Mouse (Mus musculus) Patski (cell line): ENCODE data around the gene Gm16253. TPM values are rescaled to one million over a fixed set of nuclear protein-coding genes. Genes with fewer than 3 reads are reported as not detected.

Experiments
- ATAC-seq: fragments of 100-300 bp; one replicate; pipeline ENCODE4 v1.8.0; 2021
- CTCF ChIA-PET: fragments of 350-600 bp; sonication (Branson Sonifier 250); formaldehyde crosslinking; loops from one replicate; lab custom pipeline; 2022; ENCODE audit warnings: inconsistent platforms; lab: Charles Lee
- POLR2A ChIA-PET: fragments of 350-600 bp; sonication (Branson Sonifier 250); formaldehyde crosslinking; loops from one replicate; lab custom pipeline; 2022; ENCODE audit warnings: antibody characterized with exemption, inconsistent platforms; lab: Charles Lee
- DNase-seq: peaks from one replicate; pipeline ENCODE4 v3.0.0-alpha.2; 2011; ENCODE audit warnings: low read depth, low spot score
- H3K27me3 ChIP-seq: fragments of 371-371 bp; one replicate; pipeline ENCODE4 v1.5.1; 2021
- CTCF ChIP-seq: fragments of 100-300 bp; IDR thresholded peaks from one replicate; pipeline ENCODE4 v1.5.1; 2021
- in situ Hi-C: fragments of 300-500 bp; cut with MboI; formaldehyde crosslinking; loops from 3 replicates; pipeline ENCODE4 v1.11.1; 2018; ENCODE audit warnings: low pct_unique_long_range_greater_than_20kb, mixed read lengths
- polyA plus RNA-seq: library from polyadenylated mRNA; unstranded; gene quantifications from one replicate; pipeline ENCODE4 v1.2.3, GENCODE M21; 2021

Gm16253 gene
- polyA plus RNA-seq, 1 experiment from 2014 or later, result 1.9 TPM

GRCm38 (mm10) chr3:96560881-96561668 lies 15.7 kb upstream of the Gm16253 start:
- in situ Hi-C loops, result no loop called here
- POLR2A ChIA-PET, result interaction anchor here (0.7 to 4.7 kb wide), 6 partner anchors 9 to 40 kb away, joined by 3 to 34 read pairs (median 5); partner anchors contain the start of genes Gm16253 and Lix1l
- no peak for TF ChIP-seq CTCF
- DNase-seq (no peak), ATAC-seq (no peak)
- no peaks in the 10 kb centered on the region for H3K27me3 ChIP-seq
- CTCF ChIA-PET, result interaction anchor here (1.2 to 3.3 kb wide), 4 partner anchors 9 to 19 kb away, joined by 3 to 19 read pairs (median 11); partner anchors contain the start of gene Gm16253

- no peaks in the 10 kb centered on the region for H3K27me3 ChIP-seq
- ATAC-seq (no peak), DNase-seq (no peak)
- in situ Hi-C loops, result no loop called here
- no peak for TF ChIP-seq CTCF
- CTCF ChIA-PET, result interaction anchor here (1.2 to 3.3 kb wide), 6 partner anchors 10 to 18 kb away, joined by 3 to 19 read pairs (median 7); partner anchors contain the start of gene Gm16253
- POLR2A ChIA-PET, result interaction anchor here (0.9 to 4.7 kb wide), 8 partner anchors 9 to 39 kb away, joined by 3 to 34 read pairs (median 4); partner anchors contain the start of genes Gm16253, Lix1l and Polr3gl
Observed at GRCm38 (mm10) chr3:96561946-96562681, 14.7 kb upstream of the Gm16253 start.

GRCm38 (mm10) chr3:96563267-96563666 lies 13.5 kb upstream of the Gm16253 start:
- POLR2A ChIA-PET, result interaction anchor here (0.9 to 4.7 kb wide), 4 partner anchors 11 to 31 kb away, joined by 3 to 34 read pairs (median 12); partner anchors contain the start of genes Gm16253 and Polr3gl
- no peak for TF ChIP-seq CTCF
- no peak for ATAC-seq
- CTCF ChIA-PET, result interaction anchor here (1.6 to 3.3 kb wide), 4 partner anchors 9 to 17 kb away, joined by 6 to 19 read pairs (median 12); partner anchors contain the start of gene Gm16253
- DNase-seq, result no peak
- in situ Hi-C loops, result no loop called here
- H3K27me3 ChIP-seq, result no peaks in the 10 kb centered on the region

- DNase-seq (no peak), ATAC-seq (no peak)
- no peak for TF ChIP-seq CTCF
- ChIA-PET POLR2A (interaction anchor here (0.9 to 4.7 kb wide), 3 partner anchors 13 to 16 kb away, joined by 3 to 34 read pairs (median 7); partner anchors contain the start of gene Gm16253), CTCF (interaction anchor here (0.8 to 3.2 kb wide), 6 partner anchors 8 to 16 kb away, joined by 3 to 19 read pairs (median 6); partner anchors contain the start of gene Gm16253)
- in situ Hi-C loops, result no loop called here
- no peaks in the 10 kb centered on the region for H3K27me3 ChIP-seq
Observed at GRCm38 (mm10) chr3:96563911-96564632, 12.7 kb upstream of the Gm16253 start.

- ATAC-seq (no peak), DNase-seq (no peak)
- no peak for TF ChIP-seq CTCF
- H3K27me3 ChIP-seq, result no peaks in the 10 kb centered on the region
- ChIA-PET CTCF (interaction anchor here (0.8 to 1.5 kb wide), 4 partner anchors 11 to 103 kb away, joined by 3 to 5 read pairs (median 4); no protein-coding TSS in a partner anchor), POLR2A (interaction anchor here (0.5 to 1.1 kb wide), 3 partner anchors 12 to 135 kb away, joined by 3 to 7 read pairs (median 7); partner anchors contain the start of gene Gm16253)
- in situ Hi-C loops, result no loop called here
Observed at GRCm38 (mm10) chr3:96564633-96565032, 12.2 kb upstream of the Gm16253 start.

GRCm38 (mm10) chr3:96565105-96565504 lies 11.7 kb upstream of the Gm16253 start:
- CTCF ChIA-PET, result interaction anchor here (1.0 to 1.5 kb wide), 3 partner anchors 11 to 103 kb away, joined by 3 to 5 read pairs (median 3); no protein-coding TSS in a partner anchor
- POLR2A ChIA-PET, result interaction anchor here (0.5 to 1.1 kb wide), 3 partner anchors 12 to 136 kb away, joined by 3 to 7 read pairs (median 7); partner anchors contain the start of gene Gm16253
- DNase-seq (no peak), ATAC-seq (no peak)
- in situ Hi-C loops, result no loop called here
- H3K27me3 ChIP-seq, result no peaks in the 10 kb centered on the region
- no peak for TF ChIP-seq CTCF

GRCm38 (mm10) chr3:96566661-96567450 lies 9.9 kb upstream of the Gm16253 start:
- no peak for TF ChIP-seq CTCF

GRCm38 (mm10) chr3:96568605-96569004 lies 8.2 kb upstream of the Gm16253 start:
- CTCF ChIA-PET, result no interaction called here
- ATAC-seq (no peak), DNase-seq (no peak)
- POLR2A ChIA-PET, result interaction anchor here (1.1 kb wide), 1 partner anchor 11 kb away, joined by 5 read pairs; the partner anchor contains the start of gene Txnip
- no peak for TF ChIP-seq CTCF
- no peaks in the 10 kb centered on the region for H3K27me3 ChIP-seq
- in situ Hi-C loops, result no loop called here

More at GRCm38 (mm10) chr3:96566661-96567450, 9.9 kb upstream of the Gm16253 start:
- ATAC-seq (no peak), DNase-seq (no peak)
- CTCF ChIA-PET, result interaction anchor here (1.3 to 1.6 kb wide), 3 partner anchors 13 to 27 kb away, joined by 4 to 5 read pairs (median 5); partner anchors contain the start of gene Polr3gl
- H3K27me3 ChIP-seq, result no peaks in the 10 kb centered on the region
- POLR2A ChIA-PET, result interaction anchor here (0.9 kb wide), 1 partner anchor 9 kb away, joined by 4 read pairs; the partner anchor contains the start of gene Txnip
- in situ Hi-C loops, result no loop called here
